Mouse (Mus musculus) lung, postnatal 25 days (tissue): ENCODE results near the gene Ddah2.

ENCODE experiments used
- DNase-seq: peaks from one replicate; pipeline ENCODE4 v3.0.0; 2022; ENCODE audit warnings: low spot score

Gene Ddah2

GRCm38 (mm10) chr17:35077285-35077684 is 18.4 kb downstream of the Ddah2 start:
- DNase-seq, result no peak

- DNase-seq, result peak; percentile 76
Observed at GRCm38 (mm10) chr17:35077786-35078233, 19.0 kb downstream of the Ddah2 start, which contains the start of gene Ly6g6d. Gene Ly6g6d (minus strand): TSS chr17:35078065.

- no peak for DNase-seq
Observed at GRCm38 (mm10) chr17:35079778-35080177, 20.9 kb downstream of the Ddah2 start.

DNA sequence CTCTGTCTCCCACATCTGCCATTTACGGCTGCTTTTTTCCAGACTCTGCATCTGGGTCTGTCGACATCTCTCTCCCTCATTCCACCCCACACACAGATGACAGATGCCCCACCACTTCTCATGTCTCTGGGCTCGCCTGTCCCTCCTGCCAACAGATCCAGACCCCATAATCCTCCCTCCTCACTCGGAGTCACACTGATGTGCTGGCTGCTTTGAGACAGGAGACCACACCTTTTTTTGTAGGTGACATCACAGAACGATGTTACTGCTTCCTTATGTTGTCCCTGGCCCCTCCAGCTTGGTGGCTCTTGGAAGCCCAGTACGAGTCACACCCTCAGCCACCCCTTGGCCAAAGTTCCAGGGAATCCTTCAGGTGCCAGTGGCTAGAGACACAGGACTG is 21.4 kb downstream of the Ddah2 start:
- no peak for DNase-seq

DNA sequence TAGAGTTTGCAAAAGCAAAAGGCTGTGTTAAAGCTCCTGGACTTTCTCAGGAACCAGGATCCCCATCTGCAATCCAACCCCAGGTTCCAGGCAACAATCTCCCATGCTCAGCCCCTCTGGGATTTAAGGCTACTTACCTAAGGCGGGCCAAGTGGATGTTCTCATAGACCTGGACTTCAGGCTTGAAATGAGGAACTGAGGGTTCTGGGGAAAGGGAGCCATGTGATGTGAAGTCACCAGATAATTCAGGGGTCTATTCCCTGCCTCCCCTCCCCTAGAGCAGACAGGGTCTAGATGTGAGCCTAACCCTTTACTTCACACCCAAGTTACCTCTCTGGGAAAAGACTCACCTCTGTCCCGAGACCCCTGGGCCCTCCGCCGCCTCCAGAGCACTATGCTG is 21.9 kb downstream of the Ddah2 start:
- DNase-seq, result no peak

DNA sequence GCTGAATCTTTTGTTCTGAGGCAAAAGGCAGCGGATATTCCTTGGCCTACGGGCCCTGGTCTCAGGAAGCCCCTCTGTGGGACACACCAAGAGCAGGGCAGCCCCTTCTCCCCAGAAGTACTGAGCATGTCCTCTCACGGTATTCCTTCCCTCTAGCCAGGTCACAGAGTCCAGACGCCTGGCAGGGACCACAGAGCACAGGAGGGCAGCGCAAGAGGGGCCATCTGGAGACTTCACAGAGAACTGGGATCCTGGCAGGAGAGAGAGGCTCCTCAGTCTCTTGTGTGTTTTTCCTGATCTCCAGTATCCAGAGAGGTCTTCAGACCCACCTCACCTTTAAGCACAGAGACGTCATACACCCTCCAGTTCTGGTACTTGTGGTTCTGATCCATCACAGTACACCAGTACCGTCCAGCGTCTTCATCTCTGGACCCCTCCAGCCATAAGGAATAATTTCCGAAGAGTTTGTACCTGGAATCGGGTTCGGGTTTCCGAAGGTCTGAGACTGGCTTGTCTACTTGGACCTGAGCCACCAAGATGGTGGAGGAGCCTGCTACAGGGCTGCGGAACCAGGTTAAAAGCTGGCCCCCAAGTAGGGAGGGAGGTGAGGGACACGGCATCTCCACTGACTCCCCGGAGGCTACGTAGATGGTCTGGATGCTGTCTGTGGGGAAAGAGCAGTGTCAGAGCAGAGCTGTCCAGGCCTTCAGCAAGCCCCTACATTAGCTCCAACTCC is 24.2 kb downstream of the Ddah2 start:
- no peak for DNase-seq

- no peak for DNase-seq
Observed at GRCm38 (mm10) chr17:35083929-35084497, 25.2 kb downstream of the Ddah2 start.

- DNase-seq, result no peak
Observed at GRCm38 (mm10) chr17:35085208-35085865, 26.5 kb downstream of the Ddah2 start, which contains the start of gene Ly6g6f. Gene Ly6g6f (minus strand): TSS chr17:35085610.

DNA sequence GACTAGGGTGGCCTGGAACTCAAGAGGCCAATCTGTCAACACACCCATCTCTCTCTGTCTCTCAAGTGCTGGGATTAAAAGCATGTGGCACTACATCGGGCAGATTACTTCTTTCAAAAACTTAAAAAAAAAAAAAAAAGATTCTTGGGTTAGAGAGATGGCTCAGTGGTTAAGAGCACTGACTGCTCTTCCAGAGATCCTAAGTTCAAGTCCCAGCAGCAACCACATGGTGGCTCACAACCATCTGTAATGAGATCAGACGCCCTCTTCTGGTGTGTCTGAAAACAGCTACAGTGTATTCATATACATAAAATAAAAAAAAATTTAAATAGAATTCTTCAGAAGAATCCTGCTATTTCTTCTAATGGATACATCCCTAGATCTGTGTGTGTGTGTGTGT is 29.3 kb downstream of the Ddah2 start:
- DNase-seq, result no peak

DNA sequence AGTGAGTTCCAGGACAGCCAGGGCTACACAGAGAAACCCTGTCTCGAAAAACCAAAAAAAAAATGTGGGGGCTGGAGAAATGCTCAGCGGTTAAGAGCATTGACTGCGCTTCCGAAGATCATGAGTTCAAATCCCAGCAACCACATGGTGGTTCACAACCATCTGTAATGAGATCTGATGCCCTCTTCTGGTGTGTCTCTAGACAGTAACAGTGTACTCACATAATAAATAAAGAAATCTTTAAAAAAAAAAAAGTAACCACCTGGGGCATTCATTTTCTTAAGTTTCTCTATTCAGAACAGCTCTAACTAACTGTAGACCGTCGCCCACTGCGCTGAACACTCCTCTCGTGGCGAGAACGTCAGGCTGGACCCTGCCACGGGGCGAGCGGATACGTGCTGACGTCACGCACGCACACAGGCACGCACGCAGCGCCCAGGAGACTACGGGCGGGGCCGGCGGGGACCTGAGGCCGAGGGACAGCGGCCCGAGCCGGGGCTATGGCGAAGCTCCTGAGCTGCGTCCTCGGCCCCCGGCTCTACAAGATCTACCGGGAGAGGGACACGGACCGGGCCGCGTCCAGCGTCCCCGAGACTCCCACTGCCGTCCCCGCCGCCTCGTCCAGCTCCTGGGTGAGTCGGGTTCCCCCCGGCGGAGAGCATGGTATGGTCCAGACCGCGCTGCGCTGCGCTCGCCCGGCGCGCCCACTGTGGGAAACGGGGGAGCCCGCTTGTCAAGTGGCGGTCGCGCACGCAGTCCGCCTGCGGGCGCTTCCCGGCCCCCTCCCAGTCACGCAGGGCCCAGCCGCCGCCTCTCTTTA is 30.2 kb downstream of the Ddah2 start, which contains the start of gene Abhd16a:
Abhd16a (plus strand) TSS at position 439 of the 820 bp plus-strand sequence.
- peak; percentile 95 for DNase-seq

- no peak for DNase-seq
Observed at GRCm38 (mm10) chr17:35090166-35090932, 31.5 kb downstream of the Ddah2 start.

GRCm38 (mm10) chr17:35092403-35093198 is 33.8 kb downstream of the Ddah2 start:
- peak; percentile 32 for DNase-seq

- no peak for DNase-seq
Observed at GRCm38 (mm10) chr17:35094475-35095365, 35.9 kb downstream of the Ddah2 start.

- DNase-seq, result no peak
Observed at GRCm38 (mm10) chr17:35096597-35096996, 37.8 kb downstream of the Ddah2 start.

DNA sequence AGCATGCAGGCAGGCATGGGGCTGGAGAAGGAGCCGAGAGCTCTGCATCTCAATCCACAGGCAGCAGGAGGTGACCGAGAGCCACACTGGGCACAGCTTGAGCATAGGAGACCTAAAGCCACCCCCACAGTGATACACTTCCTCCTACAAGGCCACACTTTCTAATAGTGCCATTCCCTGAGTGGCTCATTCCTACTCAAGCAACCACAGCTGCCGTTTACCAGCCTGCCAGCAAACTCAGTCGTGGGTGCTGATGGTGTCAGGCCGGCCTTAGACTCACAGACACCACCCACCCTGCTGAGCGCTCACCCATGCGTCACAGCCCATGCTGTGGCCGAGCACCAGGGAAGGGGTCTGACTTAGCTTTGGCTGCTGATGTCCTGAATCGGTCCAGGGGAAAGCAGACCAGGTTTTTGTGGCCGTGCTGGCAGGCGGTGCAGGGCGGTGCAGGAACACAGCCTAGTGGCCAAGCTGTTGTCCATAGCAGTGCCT is 38.4 kb downstream of the Ddah2 start:
- no peak for DNase-seq

DNA sequence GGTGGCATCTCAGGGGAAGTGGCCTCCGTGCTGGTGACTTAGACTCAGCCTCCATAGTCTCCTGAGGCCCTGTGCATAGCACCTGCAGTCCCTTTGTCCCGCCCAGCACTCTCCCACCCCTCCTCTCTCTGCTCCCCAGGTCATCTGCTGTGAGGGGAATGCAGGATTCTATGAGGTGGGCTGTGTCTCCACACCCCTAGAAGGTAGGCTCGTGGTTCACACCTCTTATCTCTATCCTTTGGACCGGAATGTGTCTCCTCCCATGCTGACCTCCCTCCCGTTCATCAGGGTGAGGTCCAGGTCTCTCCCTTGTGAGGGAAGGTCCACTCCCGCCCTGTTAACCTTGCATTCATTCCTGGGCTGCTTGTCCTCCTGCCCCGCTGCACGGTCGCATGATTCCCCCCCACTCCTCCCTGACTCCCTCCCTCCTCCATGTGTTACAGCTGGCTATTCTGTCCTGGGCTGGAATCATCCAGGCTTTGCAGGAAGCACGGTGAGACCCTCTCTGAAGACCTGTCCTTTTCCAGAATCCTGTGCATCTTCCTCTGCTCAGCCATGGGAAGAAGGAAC is 41.4 kb downstream of the Ddah2 start:
- DNase-seq, result no peak

DNA sequence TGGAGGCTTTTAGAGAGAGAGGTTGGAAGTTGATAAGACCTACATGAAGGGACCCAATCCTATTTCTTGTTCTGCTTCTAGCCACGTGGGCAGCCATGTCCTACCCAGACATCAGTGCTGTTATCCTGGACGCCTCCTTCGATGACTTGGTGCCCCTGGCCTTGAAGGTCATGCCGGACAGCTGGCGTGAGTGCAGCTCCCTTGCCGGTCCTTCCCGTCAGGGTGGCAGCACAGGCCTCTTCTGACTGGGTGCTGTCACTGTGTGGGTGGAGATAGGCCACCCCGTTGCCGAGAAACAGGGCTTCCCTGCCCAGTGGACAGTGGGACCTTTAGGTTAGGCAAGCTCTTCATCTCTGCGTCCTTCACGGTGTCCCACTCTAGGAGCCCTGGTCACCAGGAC is 42.3 kb downstream of the Ddah2 start:
- no peak for DNase-seq

- DNase-seq, result no peak
Observed at GRCm38 (mm10) chr17:35102299-35102698, 43.5 kb downstream of the Ddah2 start.

GRCm38 (mm10) chr17:35103221-35103690 is 44.4 kb downstream of the Ddah2 start:
- no peak for DNase-seq
